Mouse (Mus musculus) splenic B cell, adult 2 months (primary cell): Measurements from ENCODE around the gene Kcnf1.
"Not testable (repeated sequence)": the region's sequence is repeated elsewhere in the genome, so short reads cannot be mapped to it uniquely, and the experiment has no call there.

ENCODE experiments used
- DNase-seq: peaks from one replicate; pipeline ENCODE4 v3.0.0-alpha.2; 2011; ENCODE audit warnings: low read depth, low spot score
- H3K27me3 ChIP-seq: 2 replicates; pipeline ENCODE4 v1.6.1; 2012; ENCODE audit warnings: mild to moderate bottlenecking, low read length, moderate library complexity, mixed read lengths; ENCODE audit not compliant: control insufficient read depth, poor library complexity, insufficient read depth, severe bottlenecking
- H3K36me3 ChIP-seq: 2 replicates; pipeline ENCODE4 v1.6.1; 2012; ENCODE audit warnings: mild to moderate bottlenecking, low read length, moderate library complexity, mixed read lengths; ENCODE audit not compliant: control insufficient read depth, poor library complexity, insufficient read depth, severe bottlenecking

Kcnf1 gene

GRCm38 (mm10) chr12:17132243-17132642 lies 44.4 kb downstream of the Kcnf1 start:
- no peaks in the 10 kb centered on the region for H3K27me3 ChIP-seq

GRCm38 (mm10) chr12:17131563-17131962 lies 45.1 kb downstream of the Kcnf1 start:
- DNase-seq: no peak
- Histone ChIP-seq H3K27me3 (no peaks in the 10 kb centered on the region), H3K36me3 (no peaks in the 10 kb centered on the region)

More at GRCm38 (mm10) chr12:17132243-17132642, 44.4 kb downstream of the Kcnf1 start:
- no peaks in the 10 kb centered on the region for H3K36me3 ChIP-seq
- no peak for DNase-seq

- not testable (repeated sequence) for H3K27me3 ChIP-seq, DNase-seq, H3K36me3 ChIP-seq
Measured at GRCm38 (mm10) chr12:17122881-17123280, 53.8 kb downstream of the Kcnf1 start.
